Mouse (Mus musculus): ENCODE results near the gene Aloxe3. TPM values are rescaled to one million over a fixed set of nuclear protein-coding genes. Genes with fewer than 3 reads are reported as not detected.

The Aloxe3 gene
- polyA plus RNA-seq, 1 experiment from 2014 or later = not detected

GRCm38 (mm10) chr11:69155351-69155750 lies 29.7 kb downstream of the Aloxe3 start:
- peaks cover 77% of the 10 kb centered on the region for H3K27me3 ChIP-seq
- ATAC-seq (ENCODE audit: low read depth) (no peak), DNase-seq (no peak)

GRCm38 (mm10) chr11:69156800-69157199 lies 31.1 kb downstream of the Aloxe3 start, which contains the start of gene Alox12b:
TSS of gene Alox12b (plus strand) at chr11:69156989.
- 5% methylated on average over 18 of the region's 18 CpGs for WGBS (ENCODE audit: insufficient replicate concordance)
- Histone ChIP-seq H3K4me3 (replicated peaks) (no peak within 1 kb of the TSS), H3K27ac (no peak within 1 kb of the TSS), H3K9ac (no peak within 1 kb of the TSS), H3K36me3 (no peaks in the 10 kb centered on the region), H3K4me2 (no peak within 1 kb of the TSS), H3K27me3 (peaks cover 68% of the 10 kb centered on the region), H3K9me3 (replicated peaks) (no peaks in the 10 kb centered on the region), H3K4me1 (replicated peaks) (peaks cover 17% of the 10 kb centered on the region)
- ATAC-seq (ENCODE audit: low read depth) = no peak
- no peak for DNase-seq

More at GRCm38 (mm10) chr11:69155351-69155750, 29.7 kb downstream of the Aloxe3 start:
- no peak overlapping the region for H3K4me2 ChIP-seq
- 6% methylated on average over 1 of the region's 1 CpGs for WGBS (ENCODE audit: insufficient replicate concordance)
- peaks cover 22% of the 10 kb centered on the region for H3K4me1 ChIP-seq (replicated peaks)
- H3K9ac ChIP-seq = no peak overlapping the region
- no peak overlapping the region for H3K4me3 ChIP-seq (replicated peaks)
- H3K9me3 ChIP-seq (replicated peaks) = no peaks in the 10 kb centered on the region
- H3K36me3 ChIP-seq = no peaks in the 10 kb centered on the region
- H3K27ac ChIP-seq = no peak overlapping the region

GRCm38 (mm10) chr11:69169313-69169712 lies 43.6 kb downstream of the Aloxe3 start:
- no peak overlapping the region for H3K27ac ChIP-seq
- no peak overlapping the region for H3K4me2 ChIP-seq
- no peak overlapping the region for H3K9ac ChIP-seq
- 71% methylated on average over 12 of the region's 12 CpGs for WGBS (ENCODE audit: insufficient replicate concordance)
- no peak overlapping the region for H3K4me3 ChIP-seq (replicated peaks)
- DNase-seq = no peak
- peaks cover 12% of the 10 kb centered on the region for H3K27me3 ChIP-seq
- H3K9me3 ChIP-seq (replicated peaks) = no peaks in the 10 kb centered on the region
- no peaks in the 10 kb centered on the region for H3K36me3 ChIP-seq
- no peak for ATAC-seq (ENCODE audit: low read depth)
- no peaks in the 10 kb centered on the region for H3K4me1 ChIP-seq (replicated peaks)

GRCm38 (mm10) chr11:69171626-69172025 lies 45.9 kb downstream of the Aloxe3 start:
- no peak for ATAC-seq (ENCODE audit: low read depth)
- H3K9me3 ChIP-seq (replicated peaks) = no peaks in the 10 kb centered on the region
- no peak for DNase-seq
- WGBS (ENCODE audit: insufficient replicate concordance) = 29% methylated on average over 7 of the region's 7 CpGs
- H3K27me3 ChIP-seq = no peaks in the 10 kb centered on the region
- H3K9ac ChIP-seq = no peak overlapping the region
- H3K36me3 ChIP-seq = no peaks in the 10 kb centered on the region
- H3K4me1 ChIP-seq (replicated peaks) = no peaks in the 10 kb centered on the region
- H3K4me2 ChIP-seq = no peak overlapping the region
- no peak overlapping the region for H3K4me3 ChIP-seq (replicated peaks)
- no peak overlapping the region for H3K27ac ChIP-seq

GRCm38 (mm10) chr11:69172606-69173005 lies 46.9 kb downstream of the Aloxe3 start:
- no peak overlapping the region for H3K9ac ChIP-seq
- no peak for ATAC-seq (ENCODE audit: low read depth)
- peaks cover 5% of the 10 kb centered on the region; the same call in 1 of the 2 replicates for H3K27me3 ChIP-seq
- no peak overlapping the region for H3K4me2 ChIP-seq
- no peak for DNase-seq
- 68% methylated on average over 2 of the region's 2 CpGs for WGBS (ENCODE audit: insufficient replicate concordance)
- H3K4me1 ChIP-seq (replicated peaks) = no peaks in the 10 kb centered on the region
- no peaks in the 10 kb centered on the region for H3K36me3 ChIP-seq
- H3K9me3 ChIP-seq (replicated peaks) = no peaks in the 10 kb centered on the region
- no peak overlapping the region for H3K27ac ChIP-seq
- H3K4me3 ChIP-seq (replicated peaks) = no peak overlapping the region

GRCm38 (mm10) chr11:69174722-69175121 lies 49.0 kb downstream of the Aloxe3 start:
- Histone ChIP-seq H3K27me3 (peaks cover 7% of the 10 kb centered on the region; the same call in 1 of the 2 replicates), H3K27ac (no peak overlapping the region), H3K36me3 (no peaks in the 10 kb centered on the region), H3K4me2 (no peak overlapping the region), H3K9me3 (replicated peaks) (no peaks in the 10 kb centered on the region), H3K9ac (no peak overlapping the region), H3K4me3 (replicated peaks) (no peak overlapping the region), H3K4me1 (replicated peaks) (no peaks in the 10 kb centered on the region)
- ATAC-seq (ENCODE audit: low read depth) (no peak), DNase-seq (no peak)
- WGBS (ENCODE audit: insufficient replicate concordance) = 67% methylated on average over 7 of the region's 7 CpGs

GRCm38 (mm10) chr11:69178525-69178924 lies 52.8 kb downstream of the Aloxe3 start:
- ATAC-seq (ENCODE audit: low read depth) (no peak), DNase-seq (no peak)
- Histone ChIP-seq H3K27ac (no peak overlapping the region), H3K27me3 (peaks cover 7% of the 10 kb centered on the region; the same call in 1 of the 2 replicates), H3K4me3 (replicated peaks) (no peak overlapping the region), H3K9ac (no peak overlapping the region), H3K4me2 (no peak overlapping the region), H3K9me3 (replicated peaks) (no peaks in the 10 kb centered on the region), H3K4me1 (replicated peaks) (no peaks in the 10 kb centered on the region), H3K36me3 (no peaks in the 10 kb centered on the region)
- WGBS (ENCODE audit: insufficient replicate concordance) = 57% methylated on average over 3 of the region's 3 CpGs

- Histone ChIP-seq H3K36me3 (no peaks in the 10 kb centered on the region), H3K4me2 (no peak overlapping the region), H3K9me3 (replicated peaks) (no peaks in the 10 kb centered on the region), H3K27me3 (peaks cover 7% of the 10 kb centered on the region; the same call in 1 of the 2 replicates), H3K4me3 (replicated peaks) (no peak overlapping the region), H3K4me1 (replicated peaks) (no peaks in the 10 kb centered on the region), H3K27ac (no peak overlapping the region), H3K9ac (no peak overlapping the region)
- DNase-seq (no peak), ATAC-seq (ENCODE audit: low read depth) (no peak)
- 56% methylated on average over 3 of the region's 3 CpGs for WGBS (ENCODE audit: insufficient replicate concordance)
Observed at GRCm38 (mm10) chr11:69179512-69179911, 53.8 kb downstream of the Aloxe3 start.

GRCm38 (mm10) chr11:69180120-69180519 lies 54.4 kb downstream of the Aloxe3 start:
- Histone ChIP-seq H3K27ac (no peak overlapping the region), H3K9me3 (replicated peaks) (no peaks in the 10 kb centered on the region), H3K36me3 (no peaks in the 10 kb centered on the region), H3K4me2 (no peak overlapping the region), H3K4me3 (replicated peaks) (no peak overlapping the region), H3K4me1 (replicated peaks) (no peaks in the 10 kb centered on the region), H3K9ac (no peak overlapping the region), H3K27me3 (peaks cover 7% of the 10 kb centered on the region; the same call in 1 of the 2 replicates)
- 62% methylated on average over 4 of the region's 4 CpGs for WGBS (ENCODE audit: insufficient replicate concordance)
- DNase-seq (no peak), ATAC-seq (ENCODE audit: low read depth) (no peak)

GRCm38 (mm10) chr11:69185031-69185430 lies 59.3 kb downstream of the Aloxe3 start:
- no peak for ATAC-seq (ENCODE audit: low read depth)
- Histone ChIP-seq H3K27ac (no peak overlapping the region), H3K4me3 (replicated peaks) (no peak overlapping the region), H3K9ac (no peak overlapping the region), H3K4me2 (no peak overlapping the region), H3K9me3 (replicated peaks) (no peaks in the 10 kb centered on the region), H3K27me3 (no peaks in the 10 kb centered on the region), H3K4me1 (replicated peaks) (no peaks in the 10 kb centered on the region), H3K36me3 (no peaks in the 10 kb centered on the region)
- no peak for DNase-seq
- WGBS (ENCODE audit: insufficient replicate concordance) = 67% methylated on average over 5 of the region's 5 CpGs

GRCm38 (mm10) chr11:69185936-69186335 lies 60.2 kb downstream of the Aloxe3 start:
- no peaks in the 10 kb centered on the region for H3K9me3 ChIP-seq (replicated peaks)
- H3K27me3 ChIP-seq = no peaks in the 10 kb centered on the region
- no peak for DNase-seq
- no peak overlapping the region for H3K27ac ChIP-seq
- no peak overlapping the region for H3K4me3 ChIP-seq (replicated peaks)
- H3K36me3 ChIP-seq = no peaks in the 10 kb centered on the region
- 57% methylated on average over 6 of the region's 6 CpGs for whole genome bisulfite sequencing (ENCODE audit: insufficient replicate concordance)
- no peak overlapping the region for H3K9ac ChIP-seq
- H3K4me1 ChIP-seq (replicated peaks) = no peaks in the 10 kb centered on the region
- ATAC-seq (ENCODE audit: low read depth) = no peak
- no peak overlapping the region for H3K4me2 ChIP-seq

- ATAC-seq (ENCODE audit: low read depth) = no peak
- Histone ChIP-seq H3K4me3 (replicated peaks) (no peak overlapping the region), H3K27ac (no peak overlapping the region), H3K4me1 (replicated peaks) (no peaks in the 10 kb centered on the region), H3K9me3 (replicated peaks) (no peaks in the 10 kb centered on the region), H3K27me3 (peaks cover 37% of the 10 kb centered on the region), H3K36me3 (no peaks in the 10 kb centered on the region), H3K9ac (no peak overlapping the region), H3K4me2 (no peak overlapping the region)
- WGBS (ENCODE audit: insufficient replicate concordance) = 4% methylated on average over 1 of the region's 1 CpGs
- DNase-seq = no peak
Observed at GRCm38 (mm10) chr11:69192840-69193239, 67.1 kb downstream of the Aloxe3 start.

Measured in liver, embryonic 13.5 days (tissue).